Mouse (Mus musculus) olfactory bulb, adult 2 months (tissue): ENCODE data around the gene Mtcl1.

Experiments
- CTCF ChIP-seq: fragments of 200-500 bp; IDR thresholded peaks from 2 replicates; pipeline ENCODE4 v1.5.1; 2012; ENCODE audit warnings: low read depth, mild to moderate bottlenecking, low read length, moderate library complexity; ENCODE audit not compliant: insufficient read depth
- POLR2A ChIP-seq: fragments of 200-500 bp; IDR thresholded peaks from 2 replicates; pipeline ENCODE4 v1.6.1; 2012; ENCODE audit warnings: mild to moderate bottlenecking, low read depth, low read length, moderate library complexity; ENCODE audit not compliant: insufficient read depth

GRCm38 (mm10) chr17:66324836-66325235, 124.7 kb downstream of the Mtcl1 start:
- TF ChIP-seq CTCF: no peak
- TF ChIP-seq POLR2A: no peak
